Mouse (Mus musculus) C2C12 (cell line): ENCODE data around the gene Cd300e.

Source experiments
- CTCF ChIP-seq: IDR thresholded peaks from one replicate; pipeline ENCODE4 v1.5.1; 2011; ENCODE audit not compliant: control insufficient read depth, insufficient read depth, insufficient read length
- MYOD1 ChIP-seq: IDR thresholded peaks from one replicate; pipeline ENCODE4 v1.6.1; 2011; ENCODE audit warnings: low read depth; ENCODE audit not compliant: control insufficient read depth, insufficient read length

- TF ChIP-seq CTCF: no peak
- no peak for TF ChIP-seq MYOD1
These were observed 44.7 kb upstream of the Cd300e start for GRCm38 (mm10) chr11:115106638-115107037.
